Mouse (Mus musculus) heart, postnatal 4 days (tissue): ENCODE data around the gene Hoxc11. TPM values are rescaled to one million over a fixed set of nuclear protein-coding genes. Genes with fewer than 3 reads are reported as not detected.

ENCODE experiments used
- DNase-seq: peaks from one replicate; pipeline ENCODE4 v3.0.0; 2021
- total RNA-seq, 2 experiments: library from RNA; stranded (reverse); gene quantifications; 2 replicates each; pipeline ENCODE4 v1.2.3; 2021

Gene Hoxc11
- total RNA-seq, 2 experiments from 2014 or later, result not detected

- DNase-seq, result no peak
Measured at GRCm38 (mm10) chr15:102984925-102985324, 30.7 kb downstream of the Hoxc11 start.

DNA sequence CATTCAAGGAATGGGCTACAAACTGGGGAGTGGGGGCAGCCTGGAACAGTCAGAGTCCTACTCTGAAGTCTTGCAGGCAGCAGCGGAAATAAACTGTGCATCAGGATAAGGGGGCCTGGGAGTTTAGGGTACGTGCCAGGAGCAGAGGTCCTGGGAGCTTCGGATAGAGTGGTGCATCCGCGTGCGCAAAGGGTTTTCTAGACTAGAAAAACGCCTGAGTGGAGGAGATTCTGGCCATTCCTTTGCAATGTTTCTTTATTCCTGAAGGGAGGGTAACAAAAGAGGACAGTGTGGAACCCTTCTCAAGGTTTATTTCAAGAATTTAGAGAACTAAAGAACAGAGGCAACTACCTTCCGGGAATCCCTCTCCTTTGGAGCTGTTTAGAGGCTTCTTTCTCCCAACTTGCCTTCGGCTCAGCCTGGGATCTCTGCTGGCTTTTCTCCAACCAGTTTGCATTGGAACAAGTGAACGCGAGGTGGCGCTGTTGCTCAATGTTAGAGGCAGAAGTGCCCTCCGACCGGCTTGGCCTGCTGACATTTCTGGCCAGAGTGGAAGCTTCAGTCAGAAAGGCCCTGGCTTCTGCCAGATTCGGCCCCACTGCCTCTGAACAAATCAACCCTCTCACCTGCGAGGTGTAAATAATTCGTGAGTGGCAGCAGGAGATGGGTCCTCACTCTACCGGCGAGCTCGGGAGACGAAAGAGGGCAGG, 33.1 kb downstream of the Hoxc11 start:
- peak; percentile 97 for DNase-seq

- DNase-seq, result no peak
Measured at GRCm38 (mm10) chr15:102988078-102988477, 33.9 kb downstream of the Hoxc11 start.

GRCm38 (mm10) chr15:102990461-102991397, 36.5 kb downstream of the Hoxc11 start, which contains the start of gene Hoxc8:
Gene Hoxc8, plus strand, starts transcription at chr15:102990607.
- DNase-seq, result no peak

DNA sequence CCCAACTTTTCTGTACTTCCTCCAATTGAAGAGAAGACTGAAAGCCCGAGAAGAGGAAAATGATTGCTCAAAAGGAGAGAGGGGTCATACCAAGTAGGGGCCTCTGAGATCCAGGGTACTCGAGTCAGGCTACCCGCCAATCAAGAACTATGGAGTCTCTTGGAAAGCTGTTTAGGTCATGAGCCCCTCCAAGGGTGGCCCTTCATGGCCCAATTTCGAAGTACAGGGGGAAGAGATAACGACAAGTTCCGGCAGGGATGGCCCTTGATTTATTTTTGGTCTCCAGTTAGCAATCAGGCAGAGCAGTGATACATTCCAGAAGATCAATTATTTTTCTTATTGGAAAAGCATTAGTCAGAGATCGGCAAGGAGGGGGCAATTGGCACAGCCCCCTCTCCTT, 37.6 kb downstream of the Hoxc11 start:
- no peak for DNase-seq

- DNase-seq, result no peak
Measured at GRCm38 (mm10) chr15:102992206-102992605, 38.0 kb downstream of the Hoxc11 start.

DNA sequence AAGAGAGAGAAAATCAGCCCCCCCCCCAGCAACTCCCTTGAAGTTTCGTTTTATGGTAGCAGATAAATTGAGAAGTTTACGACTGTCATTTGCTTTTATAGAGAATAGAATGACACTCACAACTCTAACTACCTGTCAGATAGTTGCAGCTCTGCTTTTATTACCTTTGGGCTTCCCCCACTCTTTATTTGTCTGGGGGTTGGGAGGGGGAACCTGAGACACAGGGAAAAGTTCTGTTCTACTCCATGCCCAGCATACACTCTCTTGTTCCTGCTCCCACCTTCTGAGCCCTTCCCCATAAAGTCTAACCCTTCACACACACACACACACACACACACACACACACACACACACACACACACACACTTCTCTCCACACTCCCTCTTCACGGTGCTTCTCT, 38.6 kb downstream of the Hoxc11 start:
- DNase-seq, result no peak

GRCm38 (mm10) chr15:102996548-102996947, 42.3 kb downstream of the Hoxc11 start:
- DNase-seq, result no peak

- DNase-seq, result no peak
Measured at GRCm38 (mm10) chr15:102997431-102997830, 43.2 kb downstream of the Hoxc11 start.

- no peak for DNase-seq
Measured at GRCm38 (mm10) chr15:102997939-102998355, 43.7 kb downstream of the Hoxc11 start, which contains the start of gene Hoxc6. Gene Hoxc6, plus strand, starts transcription at chr15:102998257.

DNA sequence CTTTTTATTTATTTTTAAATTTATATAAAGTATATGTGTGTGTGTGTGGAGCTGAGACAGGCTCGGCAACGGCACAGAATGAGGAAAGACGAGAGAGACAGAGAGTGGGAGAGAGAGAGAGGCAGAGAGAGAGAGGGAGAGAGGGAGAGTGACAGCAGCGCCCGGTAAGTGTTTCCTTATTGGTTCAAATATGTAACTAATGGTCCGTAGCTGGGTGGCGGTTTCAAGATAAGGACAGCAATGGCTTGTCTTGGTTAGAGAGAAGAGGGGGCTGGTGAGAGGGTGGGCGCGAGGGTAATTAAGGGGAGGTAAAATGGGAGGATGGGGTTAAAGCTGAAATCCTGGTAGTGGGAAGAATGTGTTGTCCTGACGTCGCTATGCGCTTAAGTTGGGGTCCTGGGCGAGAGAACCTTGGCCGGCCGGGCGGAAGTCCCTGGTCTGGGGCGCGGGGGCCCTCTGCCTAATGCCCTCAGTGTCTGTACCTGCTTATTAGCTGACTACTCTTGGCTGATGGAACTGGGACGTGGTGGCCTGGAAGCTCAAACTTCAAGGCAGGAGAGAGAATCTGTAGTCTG, 44.5 kb downstream of the Hoxc11 start:
- DNase-seq, result no peak

- peak; percentile 68 for DNase-seq
Measured at GRCm38 (mm10) chr15:102999183-102999831, 45.1 kb downstream of the Hoxc11 start.

DNA sequence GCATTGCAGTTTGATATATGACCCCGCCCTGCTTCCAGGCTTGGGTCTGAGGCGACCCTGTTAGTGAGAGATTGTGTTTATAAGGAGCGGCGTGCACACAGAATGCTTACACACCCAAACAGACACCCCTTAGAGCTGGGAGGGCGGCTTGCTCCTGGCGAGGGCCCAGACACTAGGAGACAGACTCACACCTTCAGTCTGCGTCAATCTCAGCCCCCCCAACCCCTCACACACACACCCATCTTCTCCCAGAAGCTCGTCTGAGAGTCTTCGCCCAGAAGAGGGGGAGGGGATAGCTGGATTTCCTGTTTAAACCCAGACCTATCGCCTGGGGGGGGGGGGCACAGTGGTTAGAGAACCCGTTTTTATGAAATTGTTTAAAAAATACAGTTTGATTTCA, 45.7 kb downstream of the Hoxc11 start:
- no peak for DNase-seq

DNA sequence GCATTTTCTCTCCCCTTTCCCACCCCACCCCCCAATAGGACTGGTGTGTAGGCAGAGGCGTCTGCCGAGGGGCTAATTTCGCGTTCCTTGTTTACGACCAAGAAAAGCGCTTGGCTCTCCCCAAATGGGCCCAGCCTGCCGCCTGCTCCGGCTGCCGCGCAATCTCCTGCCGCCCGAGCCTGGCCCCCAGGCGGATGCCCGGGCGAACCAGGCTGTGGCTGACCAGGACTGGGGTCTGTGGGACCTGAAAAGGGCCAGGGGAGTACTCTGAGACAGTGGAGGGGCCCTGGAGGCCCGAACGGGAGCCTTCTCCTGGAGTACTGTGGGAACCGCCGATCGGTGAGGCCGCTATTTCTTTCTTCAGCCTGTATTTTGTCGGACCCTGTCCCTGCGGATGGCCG, 46.3 kb downstream of the Hoxc11 start:
- DNase-seq, result no peak

- no peak for DNase-seq
Measured at GRCm38 (mm10) chr15:103001370-103001769, 47.1 kb downstream of the Hoxc11 start.

DNA sequence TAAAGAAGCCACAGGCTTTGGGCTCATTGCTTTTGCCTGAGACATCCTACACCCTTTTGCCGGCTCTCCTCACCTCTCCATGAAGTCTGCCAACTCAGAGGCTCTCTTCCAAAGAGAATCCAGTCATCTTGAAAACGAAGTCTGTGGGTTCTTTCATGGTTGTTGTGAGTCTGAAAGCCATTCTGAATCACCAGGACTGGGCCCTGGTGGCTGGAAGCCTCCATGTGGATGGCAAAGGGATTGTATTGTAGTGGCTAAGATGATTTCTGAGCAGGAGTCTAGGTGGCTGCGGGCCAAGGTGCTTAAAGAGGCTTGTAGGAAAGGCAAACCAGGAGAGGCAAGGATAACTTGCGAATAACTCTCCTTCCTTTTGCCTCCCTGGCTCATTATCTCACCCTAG, 47.9 kb downstream of the Hoxc11 start:
- no peak for DNase-seq

DNA sequence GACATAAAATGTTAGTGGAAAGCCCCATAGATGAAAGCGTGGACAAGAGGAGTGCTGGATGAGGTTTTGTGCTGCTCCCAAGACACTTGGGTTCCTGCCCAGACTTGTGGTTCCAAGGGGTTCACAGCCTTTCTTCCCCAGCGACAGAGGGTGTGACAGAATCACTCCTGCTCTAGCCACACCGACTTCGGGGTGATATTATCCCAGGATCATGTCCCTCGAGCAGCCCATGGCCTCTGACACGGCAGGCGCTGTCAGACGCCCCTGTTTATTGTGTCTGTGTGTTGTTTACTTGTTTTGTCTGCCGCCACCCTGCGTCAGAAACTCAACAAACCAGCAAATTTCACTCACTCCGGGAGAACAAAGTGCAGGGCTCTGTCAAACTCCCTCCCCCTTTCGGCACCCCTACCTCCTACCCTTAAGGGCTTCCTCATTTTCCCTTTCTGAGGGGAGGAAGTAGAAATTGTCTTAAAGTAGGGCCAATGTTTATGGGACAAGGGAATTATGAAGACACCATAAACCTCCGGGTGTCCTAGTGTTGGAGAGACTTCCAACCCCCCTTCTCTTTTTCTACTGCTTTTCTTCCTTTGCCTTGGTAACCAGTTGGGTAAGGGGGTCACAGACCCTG, 48.7 kb downstream of the Hoxc11 start:
- no peak for DNase-seq

DNA sequence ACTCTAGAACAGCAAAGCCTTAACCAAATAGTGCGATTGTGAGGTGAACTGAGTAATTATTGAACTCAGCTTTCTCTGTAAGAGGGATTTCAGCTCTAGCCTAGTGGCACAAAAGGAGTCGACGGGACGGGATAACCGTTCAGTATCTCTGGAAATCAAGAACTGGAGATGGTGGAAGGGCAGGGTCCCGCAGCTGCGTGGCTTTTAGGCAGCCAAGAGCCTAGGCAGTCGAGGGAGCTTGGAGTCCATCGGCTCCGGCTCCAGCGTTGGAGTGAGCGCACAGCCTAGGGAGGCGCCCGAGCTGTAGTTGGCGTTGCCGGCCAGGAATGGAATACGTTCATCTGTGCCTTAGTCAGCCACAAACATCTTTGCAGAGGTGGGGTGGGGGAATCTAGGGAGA, 51.1 kb downstream of the Hoxc11 start:
- DNase-seq, result no peak

DNA sequence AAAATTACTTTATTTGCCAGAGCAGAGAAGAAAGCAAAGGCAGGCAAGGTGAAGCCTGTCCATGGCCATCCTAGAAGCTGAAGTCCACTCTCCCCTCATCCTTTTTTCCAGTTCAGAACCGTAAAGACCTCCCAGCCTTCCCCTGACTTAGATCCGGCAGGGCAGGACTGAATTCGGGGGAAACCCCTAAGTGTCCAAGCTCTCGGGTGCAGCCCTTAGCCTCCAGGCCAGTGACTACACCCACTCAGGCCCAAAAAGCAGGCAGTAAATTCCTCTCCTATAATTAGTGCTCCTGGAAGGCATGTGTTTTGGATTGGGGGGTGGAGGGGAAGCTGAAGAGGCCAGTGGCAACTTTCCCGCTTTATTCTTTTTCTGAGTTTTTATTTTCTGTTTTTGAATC, 51.6 kb downstream of the Hoxc11 start:
- no peak for DNase-seq

- DNase-seq, result no peak
Measured at GRCm38 (mm10) chr15:103006326-103006725, 52.1 kb downstream of the Hoxc11 start.
